Mouse (Mus musculus): ENCODE results near the gene Vangl2. TPM values are rescaled to one million over a fixed set of nuclear protein-coding genes. Genes with fewer than 3 reads are reported as not detected.

Vangl2 gene
- 10 to 100 TPM in 1 of 2 experiments, 1 to 10 TPM in 1; 7.7 to 10.8 TPM for total RNA-seq (2023)

DNA sequence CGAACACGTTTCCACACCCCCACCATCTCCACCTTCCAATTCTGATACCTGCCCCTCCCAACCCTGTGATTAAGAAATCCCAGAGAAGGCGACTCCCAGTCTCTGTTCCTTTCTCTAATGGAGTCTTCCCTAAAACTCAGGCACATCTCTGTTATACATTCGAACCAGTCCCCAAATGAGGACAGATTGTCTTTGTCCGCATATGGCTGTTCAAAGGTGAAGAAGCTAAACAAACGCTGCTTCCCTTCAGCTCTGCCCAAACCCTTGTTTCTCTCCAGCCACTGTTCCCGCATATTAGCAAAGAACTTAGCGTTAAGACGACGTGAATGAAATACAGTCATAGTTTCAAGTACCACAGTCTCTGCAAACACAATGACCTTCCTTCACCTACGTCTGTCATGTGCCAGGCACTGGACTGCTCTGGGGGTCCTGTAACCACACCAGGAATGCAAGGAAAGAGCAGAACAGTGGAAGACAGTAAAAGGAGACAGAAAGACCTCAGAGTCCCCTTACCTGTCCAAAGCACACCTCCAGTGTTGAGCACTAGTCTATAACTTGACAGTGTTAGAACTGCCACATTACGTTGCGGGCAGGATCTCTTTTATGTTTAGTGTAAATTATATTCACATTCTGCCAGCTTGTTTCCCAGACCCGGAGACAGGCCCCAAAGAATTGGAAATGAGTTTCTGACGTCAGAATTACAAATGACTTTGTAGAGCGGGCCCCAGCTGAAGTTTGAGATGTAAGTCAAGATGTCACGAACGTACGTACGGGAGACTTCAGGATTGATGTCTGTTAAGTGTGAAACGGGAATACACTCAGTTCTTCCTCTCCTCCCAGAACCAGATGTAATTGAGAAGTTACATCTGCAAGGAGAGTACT is at the start of gene Vangl2:
TSS of gene Vangl2 (minus strand) at position 51 of the 882 bp plus-strand sequence.

DNA sequence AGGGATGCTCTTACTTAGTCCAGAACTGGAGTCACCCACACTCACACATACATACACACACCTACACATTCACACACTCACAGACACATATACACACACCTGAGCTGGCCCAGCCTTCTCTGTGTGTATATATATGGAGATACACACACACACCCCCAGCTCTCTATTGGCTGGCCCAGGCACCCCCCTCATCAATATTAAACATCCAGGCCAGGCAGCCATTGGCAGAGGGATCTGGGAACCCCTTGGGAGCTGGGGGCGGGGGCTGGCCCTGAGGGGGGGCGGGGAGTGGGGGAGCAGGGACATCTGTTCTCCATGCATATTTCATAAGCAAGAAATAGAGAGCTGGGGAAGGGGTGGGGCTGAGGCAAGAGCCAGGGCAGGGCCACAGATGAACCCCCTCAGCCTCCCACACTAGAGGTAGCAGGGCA is 29.3 kb upstream of the Vangl2 start, which contains the start of gene Nhlh1:
TSS of gene Nhlh1 (minus strand) at position 83 of the 431 bp plus-strand sequence.

Other genes starting within 250 kb of the Vangl2 start
- 100 to 1,000 TPM; 123 to 130 TPM for gene Cd84, start 188.7 kb downstream of the Vangl2 start, total RNA-seq (2023)
- gene Gm10521, start 132.8 kb downstream of the Vangl2 start, total RNA-seq (2023): 10 to 100 TPM; 19.4 to 26.8 TPM
- gene Slamf6, start 110.9 kb downstream of the Vangl2 start, total RNA-seq (2023): 100 to 1,000 TPM; 206 to 214 TPM
- not detected for gene Nhlh1, start 29.1 kb upstream of the Vangl2 start, total RNA-seq (2023)
- 100 to 1,000 TPM; 159 to 165 TPM for gene Copa, start 54.1 kb upstream of the Vangl2 start, total RNA-seq (2023)
- gene Ncstn, start 54.4 kb upstream of the Vangl2 start, total RNA-seq (2023): 100 to 1,000 TPM; 102 to 113 TPM
- 10 to 100 TPM; 55.2 to 59.4 TPM for gene Pex19, start 98.3 kb upstream of the Vangl2 start, total RNA-seq (2023)
- gene Dcaf8, start 119.6 kb upstream of the Vangl2 start, total RNA-seq (2023): 100 to 1,000 TPM; 118 to 123 TPM
- gene Pea15a, start 178.4 kb upstream of the Vangl2 start, total RNA-seq (2023): 10 to 100 TPM; 22.0 to 22.5 TPM
- not detected for gene Casq1, start 191.4 kb upstream of the Vangl2 start, total RNA-seq (2023)
- gene Atp1a4, start 230.0 kb upstream of the Vangl2 start, total RNA-seq (2023): not detected
- 10 to 100 TPM; 25.3 to 31.9 TPM for gene Igsf8, start 233.2 kb upstream of the Vangl2 start, total RNA-seq (2023)